Mouse (Mus musculus) heart, postnatal 10 days (tissue): ENCODE data around the gene Cntfr. TPM values are rescaled to one million over a fixed set of nuclear protein-coding genes. Genes with fewer than 3 reads are reported as not detected.
"Not testable (repeated sequence)": the region's sequence is repeated elsewhere in the genome, so short reads cannot be mapped to it uniquely, and the experiment has no call there.

Experiments used
- DNase-seq, 2 experiments: peaks; one replicate each; pipeline ENCODE4 v3.0.0; 2021
- intact Hi-C: fragments of 180-260 bp; cut with DNase I; formaldehyde crosslinking; loops from one replicate; pipeline ENCODE4 v1.15.1; 2025
- total RNA-seq, 2 experiments: library from RNA; stranded (reverse); gene quantifications; 2 replicates each; pipeline ENCODE4 v1.2.3; 2021

Gene Cntfr
- total RNA-seq, 2 experiments from 2014 or later: 3.3 to 7.5 TPM

DNA sequence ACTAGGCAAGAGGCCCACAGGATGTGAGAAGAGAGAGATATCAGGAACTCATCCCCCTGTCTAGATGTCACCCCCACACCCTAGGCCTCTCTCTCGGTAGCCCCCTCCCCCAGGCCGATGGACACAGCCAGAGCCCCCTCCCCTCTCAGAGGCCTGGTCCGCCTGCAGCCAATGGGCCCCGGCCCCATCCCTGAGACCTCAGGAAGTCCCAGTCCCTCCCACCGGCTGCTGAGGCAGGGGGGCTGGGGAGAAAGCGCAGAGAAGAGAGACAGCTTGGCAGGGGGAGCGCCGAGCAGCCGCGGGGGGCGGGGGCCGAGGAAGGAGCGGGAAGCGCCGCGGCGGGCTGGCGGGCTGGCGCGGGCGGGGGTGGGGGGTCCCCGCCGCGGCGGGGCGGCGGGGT is 13.6 kb downstream of the Cntfr start:
- intact Hi-C loops: not testable (repeated sequence)

DNA sequence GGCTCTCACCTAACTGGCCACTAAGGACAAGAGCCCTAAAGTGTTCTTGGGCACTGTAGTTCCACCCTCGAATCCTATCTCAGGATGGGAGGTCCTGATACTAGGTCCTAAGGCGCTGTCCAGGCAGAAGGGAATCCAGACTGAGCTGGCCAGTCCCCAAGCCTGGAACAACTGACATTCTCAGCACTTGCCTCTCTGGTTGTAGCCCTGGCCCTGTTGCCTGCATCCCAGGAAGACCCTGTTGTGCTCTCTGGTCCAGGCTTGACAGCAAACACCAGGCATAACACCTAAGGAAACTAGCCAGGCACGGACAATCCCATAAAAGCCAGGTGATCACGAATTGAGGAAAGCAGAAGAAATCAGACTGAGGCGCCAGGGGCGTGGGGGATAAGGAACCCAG is 14.1 kb downstream of the Cntfr start:
- intact Hi-C loops: no loop called here

More for the DNA sequence above, 13.6 kb downstream of the Cntfr start:
- not testable (repeated sequence) for DNase-seq

DNA sequence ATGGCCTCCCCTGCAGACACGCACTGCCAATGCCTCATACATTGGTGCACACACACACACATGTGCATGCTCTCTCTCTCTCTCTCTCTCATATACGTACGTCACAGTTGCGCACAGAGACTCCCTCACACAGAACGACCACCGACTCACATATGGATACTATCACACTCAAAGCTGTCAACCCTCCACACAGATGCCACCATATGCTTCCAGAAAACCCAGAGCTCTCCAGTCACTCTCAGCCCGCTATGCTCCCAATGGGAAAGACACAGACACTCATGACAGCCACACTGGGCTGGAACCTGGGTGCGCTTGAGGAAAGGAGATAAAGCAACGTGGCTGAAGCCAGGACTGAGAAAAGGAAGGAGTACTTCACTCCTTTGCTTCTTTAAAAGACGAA is 14.9 kb downstream of the Cntfr start:
- no peak for DNase-seq
- intact Hi-C loops: no loop called here

More for the DNA sequence above, 14.1 kb downstream of the Cntfr start:
- no peak for DNase-seq

DNA sequence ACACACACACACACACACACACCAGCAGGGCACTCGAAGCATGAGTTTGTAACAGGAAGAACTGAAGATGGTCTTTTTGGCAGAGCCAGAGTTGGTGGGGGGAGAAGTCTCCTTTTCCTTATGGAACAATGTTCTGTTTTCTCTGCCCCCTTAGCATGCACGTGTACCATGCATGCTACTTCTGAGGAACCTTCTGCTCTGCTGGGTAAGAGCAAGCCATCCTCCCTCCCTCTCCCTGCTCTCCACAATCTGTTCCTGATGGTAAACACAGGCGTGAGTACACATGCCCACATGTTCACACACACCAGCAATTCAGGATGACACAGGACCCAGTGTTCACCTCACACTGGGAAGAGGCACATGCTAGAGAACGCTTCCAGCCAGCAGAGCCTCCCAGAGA is 15.7 kb downstream of the Cntfr start:
- intact Hi-C loops: no loop called here
- no peak for DNase-seq

DNA sequence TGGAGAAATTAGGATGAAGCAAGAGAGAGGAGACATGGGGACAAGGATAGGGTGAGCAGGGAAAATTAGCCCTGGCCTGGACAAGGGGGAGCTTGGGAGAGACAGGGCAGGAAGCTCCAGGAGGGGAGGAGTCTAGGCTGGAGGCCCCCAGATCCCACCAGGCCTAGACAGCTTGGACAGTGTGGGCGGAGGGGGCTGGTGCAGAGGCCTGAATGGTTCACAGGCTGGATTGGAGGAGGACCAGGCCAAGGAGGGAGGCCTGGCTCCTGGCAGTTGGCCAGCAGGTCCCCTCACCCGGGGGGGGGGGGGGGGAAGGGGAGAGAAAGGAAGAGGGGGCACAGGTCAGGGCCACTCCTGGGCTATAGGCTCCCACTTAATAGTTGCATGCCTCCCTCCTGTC is 17.6 kb downstream of the Cntfr start:
- no peak for DNase-seq
- intact Hi-C loops: no loop called here

DNA sequence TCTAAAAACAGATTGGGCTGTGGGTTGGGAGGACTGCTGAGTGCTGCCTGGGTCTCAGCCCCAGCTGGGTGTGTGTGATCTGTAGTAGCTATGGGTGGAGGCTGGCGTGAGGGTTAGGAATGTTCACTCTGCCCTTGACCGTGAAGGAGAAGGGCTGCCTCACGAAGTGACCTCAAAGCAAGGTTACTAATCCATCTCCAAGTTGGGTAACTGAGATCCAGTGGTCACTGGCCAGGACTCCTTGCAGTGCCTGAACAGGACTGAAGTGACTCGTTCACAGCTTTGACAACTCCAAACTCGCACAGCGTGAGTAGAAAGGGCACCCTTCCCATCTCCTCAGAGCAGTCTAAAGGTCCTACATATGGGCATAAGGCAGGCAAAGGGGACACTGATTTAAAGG is 18.0 kb downstream of the Cntfr start:
- no peak for DNase-seq
- intact Hi-C loops: no loop called here

DNA sequence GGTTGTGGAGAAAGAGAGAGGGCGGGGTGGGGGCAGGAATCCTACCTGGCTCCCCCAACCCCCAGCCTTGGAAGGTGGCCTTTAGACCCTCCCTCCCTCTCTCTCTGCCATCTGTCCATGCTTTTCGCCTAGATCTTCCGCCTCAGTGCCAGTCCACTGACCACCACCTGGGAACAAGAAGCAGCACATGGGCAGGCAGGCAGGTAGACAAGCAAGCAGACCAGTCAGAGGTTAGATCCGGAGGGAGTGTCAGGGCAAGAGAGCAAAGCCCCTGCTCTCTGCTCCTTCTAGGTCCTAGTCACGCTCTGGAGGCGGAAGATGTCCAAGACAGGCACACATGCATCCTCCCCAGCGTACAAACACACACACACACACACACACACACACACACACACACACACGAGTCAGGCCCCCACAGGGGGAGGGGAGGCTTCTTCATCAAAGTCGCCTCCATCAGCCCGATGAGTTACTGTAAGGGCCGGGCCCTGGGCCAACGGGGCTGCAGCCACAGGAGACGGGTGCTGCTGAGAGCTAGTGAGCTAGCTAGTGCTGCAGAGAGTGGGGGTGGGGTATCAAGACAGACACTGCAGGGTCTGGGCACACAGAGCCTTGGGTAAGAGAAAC is 19.8 kb downstream of the Cntfr start:
- DNase-seq: peak; percentile 46 to 60

DNA sequence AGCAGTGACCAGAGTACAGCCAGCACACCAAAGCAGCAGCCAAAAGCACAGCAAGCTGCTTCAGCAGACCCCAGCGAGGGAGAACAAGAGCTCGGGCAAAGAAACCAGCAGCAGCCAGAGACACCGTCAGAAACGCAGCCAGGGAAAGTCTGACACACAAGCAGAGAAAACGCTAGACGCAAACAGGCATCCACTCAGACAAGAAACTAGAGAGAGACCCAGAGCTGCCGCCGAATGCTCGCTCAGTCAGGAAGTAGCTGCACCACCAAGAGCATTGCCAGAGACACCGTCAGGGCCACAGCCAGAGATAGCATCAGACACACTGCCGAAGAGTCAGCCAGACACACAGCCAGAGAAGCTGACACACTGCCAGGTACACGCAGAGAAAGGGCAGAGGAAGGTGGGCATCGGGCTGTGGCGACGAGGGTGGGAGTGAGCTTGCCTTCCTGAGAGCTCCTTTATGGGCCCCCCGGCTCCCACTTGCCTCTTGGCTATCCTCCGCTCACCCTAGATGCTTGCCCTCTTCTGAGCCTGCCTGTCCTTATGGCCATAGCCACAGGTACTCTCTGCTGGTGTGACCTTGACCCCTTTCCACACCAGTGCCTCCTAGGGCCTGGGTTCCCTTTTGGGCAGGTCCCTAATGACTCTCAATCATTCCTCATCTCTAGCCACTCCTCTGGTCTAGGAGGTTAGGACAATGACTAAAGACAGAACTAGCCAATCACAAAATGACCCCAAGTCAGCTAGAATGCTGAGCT is 20.5 kb downstream of the Cntfr start:
- intact Hi-C loops: no loop called here

More for the DNA sequence above, 19.8 kb downstream of the Cntfr start:
- intact Hi-C loops: no loop called here

DNA sequence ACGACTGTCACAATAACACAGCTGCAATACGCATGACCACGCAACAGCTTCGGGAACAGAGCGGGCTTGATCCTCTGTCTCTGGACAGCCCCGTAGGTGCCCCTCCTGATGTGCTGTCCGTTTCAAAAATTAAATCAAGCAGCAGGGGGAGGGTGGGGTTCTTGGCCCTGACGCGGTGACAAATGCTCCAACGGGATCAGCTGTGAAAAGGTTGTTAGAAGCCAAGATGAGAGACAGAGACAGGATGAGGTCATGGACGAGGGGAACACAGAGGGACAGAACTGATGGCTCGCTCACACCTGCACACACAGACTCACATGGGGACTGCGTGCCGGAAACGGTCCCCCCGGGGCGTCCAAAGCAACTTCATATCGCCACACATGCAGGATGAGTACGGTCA is 23.7 kb downstream of the Cntfr start:
- intact Hi-C loops: no loop called here

More for the DNA sequence above, 20.5 kb downstream of the Cntfr start:
- DNase-seq: no peak

DNA sequence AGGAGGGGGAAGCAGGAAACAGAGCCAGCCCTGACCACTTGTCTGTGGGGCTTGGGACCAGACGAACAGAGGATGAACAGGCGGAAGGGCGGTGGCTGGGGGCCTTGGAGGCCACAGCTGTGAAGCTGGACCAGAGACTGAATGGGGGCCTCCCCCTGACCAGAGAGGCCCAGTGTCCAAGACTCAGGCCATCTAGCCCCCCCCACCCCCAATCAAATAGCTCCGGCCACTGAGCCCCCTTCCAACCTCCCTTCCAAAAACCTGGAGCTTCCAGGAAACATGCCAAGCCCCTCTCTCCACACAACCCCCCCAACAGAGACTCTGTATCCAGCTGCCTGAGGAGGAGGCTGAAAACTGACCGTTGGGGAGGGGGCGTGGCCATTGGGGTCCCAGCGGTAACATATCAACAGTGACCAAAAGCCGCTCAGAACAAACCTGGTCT is 24.3 kb downstream of the Cntfr start:
- intact Hi-C loops: no loop called here
- DNase-seq: no peak

More for the DNA sequence above, 23.7 kb downstream of the Cntfr start:
- DNase-seq: no peak

DNA sequence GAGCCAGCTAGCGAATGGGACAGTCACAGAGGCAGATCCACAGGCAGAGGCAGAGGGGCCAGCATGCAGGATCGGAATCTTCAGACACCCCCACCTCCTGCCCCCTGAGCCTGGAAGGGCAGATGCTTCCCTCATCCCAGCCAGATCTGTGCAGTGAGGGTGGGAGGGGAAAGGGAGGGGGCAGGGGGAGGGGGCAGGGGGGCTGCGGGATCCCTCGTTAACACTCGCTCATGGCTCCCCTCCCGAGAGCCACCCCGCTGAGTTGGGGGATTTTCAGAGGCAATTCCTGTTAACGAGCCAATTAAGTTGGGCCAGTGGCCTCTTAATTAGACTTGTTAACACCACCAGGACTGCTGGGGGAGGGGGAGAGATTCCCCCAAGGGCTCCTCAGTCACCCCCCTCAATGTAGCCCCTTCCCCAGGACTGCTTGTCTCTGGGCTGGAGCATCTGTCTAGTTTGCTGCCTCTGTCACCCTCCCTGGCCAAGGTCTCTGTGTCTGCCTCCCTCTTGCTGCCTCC is 24.9 kb downstream of the Cntfr start:
- intact Hi-C loops: no loop called here
- DNase-seq: no peak

DNA sequence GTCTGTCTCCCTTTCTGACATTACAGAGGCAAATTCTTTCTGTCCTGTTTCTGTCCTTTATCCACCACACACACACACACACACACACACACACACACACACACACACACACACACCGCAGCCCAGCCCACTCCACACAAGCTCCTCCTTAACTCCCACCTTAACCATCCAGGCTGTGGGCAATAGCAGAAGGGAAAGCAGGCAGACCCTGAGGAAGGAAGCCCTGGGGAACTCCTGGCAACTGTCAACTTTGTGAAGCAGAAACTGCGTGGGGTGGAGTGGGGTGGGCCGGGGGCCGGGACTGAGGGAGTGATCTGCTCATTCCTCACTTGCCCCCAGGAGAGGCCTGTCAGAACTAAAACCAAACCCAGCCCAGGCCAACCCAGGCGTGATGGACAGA is 25.4 kb downstream of the Cntfr start:
- DNase-seq: no peak
- intact Hi-C loops: no loop called here

DNA sequence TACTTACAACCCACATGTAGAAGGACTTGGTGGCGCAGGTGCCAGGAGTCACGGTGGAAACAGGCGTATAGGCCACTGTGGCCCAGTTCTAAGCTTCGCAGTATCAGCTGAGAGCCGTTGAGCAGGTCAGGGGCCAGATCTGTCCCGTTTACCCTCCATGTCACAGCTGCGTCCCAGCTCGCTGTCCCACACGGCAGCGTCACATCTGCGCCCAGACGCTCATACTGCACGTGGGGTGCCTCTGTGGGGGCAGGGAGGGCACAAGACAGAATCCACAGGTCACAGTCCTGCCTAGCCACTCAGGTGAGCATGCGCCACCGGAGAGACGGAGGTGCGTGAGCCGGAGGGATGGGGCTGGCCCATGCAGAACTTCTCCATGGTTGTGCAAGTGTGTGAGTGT is 26.1 kb downstream of the Cntfr start:
- no peak for DNase-seq
- intact Hi-C loops: no loop called here

DNA sequence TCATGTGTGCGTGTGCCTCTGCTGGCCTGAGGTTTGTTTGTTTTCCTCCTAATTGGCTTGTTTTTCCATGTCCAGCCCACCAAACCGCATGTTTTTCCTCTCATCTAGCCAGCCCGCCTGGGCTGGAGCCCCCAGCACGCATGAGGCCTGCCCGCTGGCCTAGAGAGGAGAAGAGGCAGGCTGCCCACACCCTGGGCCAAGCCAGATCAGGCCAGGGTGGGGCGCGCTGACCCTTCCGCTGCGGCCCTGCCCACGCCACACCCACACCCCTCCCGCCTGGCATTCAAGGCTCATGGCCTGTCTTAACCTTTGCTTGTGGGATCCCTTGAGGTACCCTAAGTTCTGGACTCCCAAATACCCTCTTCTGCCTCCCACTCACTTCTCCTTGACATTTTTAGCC is 30.2 kb downstream of the Cntfr start:
- intact Hi-C loops: no loop called here
- no peak for DNase-seq

DNA sequence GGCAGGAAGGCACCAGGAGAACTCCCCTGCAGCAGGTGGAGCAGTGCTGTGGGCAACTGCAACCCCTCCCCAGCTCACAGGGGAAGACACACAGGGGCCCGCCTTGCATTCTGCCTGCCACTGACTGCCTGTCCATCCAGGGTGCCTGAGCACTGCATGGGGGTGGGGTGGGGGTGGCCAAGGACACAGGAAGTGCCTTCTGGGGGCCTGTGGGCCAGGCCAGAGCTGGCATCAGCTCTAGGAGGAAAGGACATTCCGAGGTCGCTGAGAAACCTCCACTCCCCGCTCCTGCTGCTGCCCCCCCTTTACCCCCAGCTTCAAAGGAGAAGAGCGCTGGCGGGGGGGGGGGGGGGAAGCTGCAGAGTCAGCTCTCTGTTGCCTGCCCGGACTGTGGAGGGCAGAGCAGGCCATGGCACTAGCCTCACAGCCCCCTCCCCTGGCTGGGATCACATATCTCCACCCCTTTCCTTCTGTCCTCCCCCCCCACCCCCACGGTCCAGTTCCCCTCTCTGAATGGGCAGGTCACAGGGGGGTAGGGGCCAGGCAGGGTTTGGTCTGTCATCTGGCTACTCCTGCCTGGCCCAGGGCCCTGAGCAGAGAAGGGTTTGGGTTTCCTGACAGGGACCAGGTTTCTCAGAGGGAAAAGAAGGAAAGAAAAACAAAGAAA is 31.7 kb downstream of the Cntfr start:
- DNase-seq: no peak
- intact Hi-C loops: no loop called here

DNA sequence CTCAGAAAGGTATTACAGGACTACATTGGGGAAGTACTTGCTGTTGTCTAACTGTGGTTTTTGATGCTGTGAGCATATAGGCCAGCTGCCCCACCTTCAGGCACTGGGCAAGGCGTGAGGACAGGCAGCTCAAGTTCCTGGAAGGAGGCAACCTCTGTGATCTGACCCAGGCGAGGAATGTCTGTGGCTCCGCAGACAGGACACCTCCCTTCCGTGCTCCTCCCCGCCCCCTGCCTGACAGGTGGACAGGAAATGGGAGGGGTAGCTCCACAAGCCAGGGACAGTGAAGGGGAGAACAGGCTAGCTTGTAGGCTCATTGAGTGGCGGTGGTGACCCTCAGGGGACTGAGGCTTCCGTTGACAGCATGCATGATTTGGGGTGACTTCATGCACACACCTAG is 32.4 kb downstream of the Cntfr start:
- DNase-seq: no peak
- intact Hi-C loops: no loop called here

DNA sequence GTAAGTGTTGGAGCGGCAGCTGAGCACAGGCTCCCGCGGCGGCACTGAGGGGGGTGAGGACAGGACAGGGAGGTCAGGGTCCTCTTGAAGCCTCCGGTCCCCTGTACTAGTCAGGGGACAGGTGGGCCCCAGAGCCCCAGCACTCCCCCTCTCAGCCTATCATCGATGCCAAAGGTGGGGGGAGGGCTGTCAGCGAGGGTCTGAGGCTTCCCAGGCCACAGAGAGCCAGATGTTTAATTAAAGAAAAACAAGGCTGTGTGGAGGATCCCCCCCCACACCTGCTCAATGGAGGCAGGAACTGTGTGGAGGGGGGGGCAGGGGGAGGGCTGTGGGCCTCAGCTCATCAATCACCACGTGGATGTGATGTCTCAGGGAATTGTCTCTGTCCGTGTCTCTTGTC is 33.3 kb downstream of the Cntfr start:
- DNase-seq: no peak

DNA sequence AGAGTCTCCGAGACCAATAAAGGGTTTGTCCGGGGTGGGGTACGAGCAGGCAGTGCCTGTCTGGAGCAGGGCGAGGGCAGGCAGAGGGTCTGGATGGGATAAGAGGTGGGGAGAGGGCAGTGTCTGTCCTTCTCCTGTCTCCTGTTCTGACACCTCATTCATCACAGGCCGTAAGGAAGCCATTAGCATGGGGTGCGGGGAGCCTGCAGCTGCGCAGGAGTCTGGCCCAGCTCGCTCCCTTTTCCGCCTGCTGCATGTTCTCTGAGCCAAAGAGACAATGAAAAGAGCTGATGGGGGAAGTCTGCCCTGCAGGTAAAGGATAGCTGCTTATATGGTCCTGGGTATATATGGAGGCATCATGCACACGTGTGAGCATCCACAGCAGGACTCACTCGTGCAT is 34.2 kb downstream of the Cntfr start:
- no peak for DNase-seq
- intact Hi-C loops: no loop called here

More for the DNA sequence above, 33.3 kb downstream of the Cntfr start:
- intact Hi-C loops: no loop called here

DNA sequence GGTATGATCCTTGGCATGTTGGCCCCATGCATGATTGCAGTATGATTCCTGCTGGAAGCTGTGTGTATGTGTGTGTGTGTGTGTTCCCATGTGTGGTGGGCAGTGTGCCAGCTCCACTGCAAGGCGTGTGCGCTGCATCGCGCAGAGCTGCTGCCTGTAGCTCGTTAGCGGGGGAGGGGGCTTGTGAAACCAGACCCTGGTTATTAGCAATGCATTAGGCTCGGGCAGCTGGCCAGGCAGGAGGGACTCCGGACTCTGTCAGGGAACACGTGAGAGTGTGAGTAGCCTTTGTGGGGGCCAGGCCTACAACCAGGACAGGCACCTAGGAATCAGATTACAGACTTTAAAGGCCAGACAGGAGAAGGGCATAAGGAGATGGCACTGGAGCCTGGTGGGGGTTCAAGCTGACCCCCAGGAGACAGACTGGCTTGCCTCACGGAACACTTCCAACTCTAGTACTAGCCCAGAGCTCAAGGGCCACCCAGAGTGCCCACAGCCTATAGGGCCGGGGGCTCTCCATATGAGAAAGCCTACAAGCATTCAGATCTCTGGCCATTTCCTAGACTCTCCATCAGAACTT is 35.9 kb downstream of the Cntfr start:
- no peak for DNase-seq
- intact Hi-C loops: no loop called here

DNA sequence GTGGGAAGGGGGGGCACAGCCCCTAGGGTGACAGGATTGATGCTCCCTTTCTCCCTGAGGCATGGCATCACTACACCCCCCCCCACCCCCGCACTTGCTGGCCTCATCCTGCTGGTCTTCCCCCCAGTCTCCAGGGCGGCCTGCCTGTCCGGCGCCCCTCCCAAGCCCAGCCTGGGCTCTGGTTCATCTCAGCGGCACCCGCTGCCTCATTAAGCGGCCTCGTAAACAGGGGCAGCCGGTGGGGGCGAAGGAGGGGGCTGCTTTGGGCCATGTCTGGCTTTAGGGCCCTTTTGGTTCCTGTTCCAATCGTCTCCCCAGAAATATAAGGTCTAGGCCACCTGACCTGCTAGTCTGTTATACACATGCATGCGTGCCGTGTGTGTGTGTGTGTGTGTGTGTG is 37.3 kb downstream of the Cntfr start:
- intact Hi-C loops: loop anchor here (10.0 kb wide), 1 partner anchor 45 kb away; no protein-coding TSS in a partner anchor
- no peak for DNase-seq
